Mouse (Mus musculus) gastrocnemius, adult 18-20 months (tissue): ENCODE results near the gene Zbtb12. TPM values are rescaled to one million over a fixed set of nuclear protein-coding genes. Genes with fewer than 3 reads are reported as not detected.
"Not testable (repeated sequence)": the region's sequence is repeated elsewhere in the genome, so short reads cannot be mapped to it uniquely, and the experiment has no call there.

Experiments
- DNase-seq: peaks from one replicate; pipeline ENCODE4 v3.0.0; 2021; ENCODE audit warnings: low spot score
- total RNA-seq, 2 experiments: library from RNA; stranded (reverse); gene quantifications; 2 replicates each; pipeline ENCODE4 v1.2.3; 2021

The Zbtb12 gene
- total RNA-seq, 2 experiments from 2014 or later: 5.9 to 6.9 TPM

- DNase-seq: not testable (repeated sequence)
Measured at GRCm38 (mm10) chr17:34900826-34901225, 21.5 kb downstream of the Zbtb12 start.

- DNase-seq: not testable (repeated sequence)
Measured at GRCm38 (mm10) chr17:34901948-34902347, 22.7 kb downstream of the Zbtb12 start.

GRCm38 (mm10) chr17:34902895-34903294 is 23.6 kb downstream of the Zbtb12 start:
- DNase-seq: no peak

- no peak for DNase-seq
Measured at GRCm38 (mm10) chr17:34910982-34911381, 31.7 kb downstream of the Zbtb12 start.

DNA sequence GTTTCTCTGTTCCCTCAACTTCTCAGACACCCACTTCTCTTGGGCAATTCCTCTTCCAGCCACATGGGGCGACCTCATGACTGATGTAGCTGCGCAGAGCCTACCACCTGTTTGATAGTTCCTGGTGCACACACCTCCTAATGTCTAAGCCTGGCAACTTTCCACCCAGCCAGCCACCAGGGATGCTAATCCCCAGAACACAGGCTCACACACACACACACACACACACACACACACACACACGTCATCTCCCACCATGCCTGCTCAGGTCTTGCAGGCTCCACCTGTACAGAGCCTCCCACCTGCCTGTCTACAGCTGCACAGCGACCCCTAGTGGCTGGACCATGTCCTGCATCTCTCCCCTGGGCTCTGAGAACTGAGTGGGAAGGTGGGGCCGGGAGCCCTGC is 32.7 kb downstream of the Zbtb12 start:
- DNase-seq: peak; percentile 76

GRCm38 (mm10) chr17:34913930-34914665 is 34.8 kb downstream of the Zbtb12 start, which contains the start of gene Slc44a4:
Slc44a4 (plus strand) TSS chr17:34914466.
- DNase-seq: no peak

GRCm38 (mm10) chr17:34915410-34915831 is 36.1 kb downstream of the Zbtb12 start:
- no peak for DNase-seq

GRCm38 (mm10) chr17:34916316-34916715 is 37.0 kb downstream of the Zbtb12 start:
- no peak for DNase-seq

DNA sequence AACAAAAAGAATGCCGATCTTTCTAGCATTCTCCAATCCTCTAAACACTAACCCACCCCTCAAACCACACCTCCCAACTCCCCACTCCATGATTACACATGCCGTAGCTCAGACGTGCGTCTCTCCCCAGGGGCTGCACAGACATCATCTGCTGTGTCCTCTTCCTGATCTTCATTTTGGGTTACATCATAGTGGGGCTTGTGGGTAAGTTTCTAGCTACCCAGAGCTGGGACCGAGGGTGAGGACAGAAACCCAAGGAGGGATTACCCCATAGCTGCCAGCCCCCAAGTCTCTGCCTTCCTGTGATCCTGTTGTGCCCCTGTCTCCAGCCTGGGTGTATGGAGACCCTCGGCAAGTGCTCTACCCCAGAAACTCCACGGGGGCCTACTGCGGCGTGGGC is 37.9 kb downstream of the Zbtb12 start:
- DNase-seq: no peak

DNA sequence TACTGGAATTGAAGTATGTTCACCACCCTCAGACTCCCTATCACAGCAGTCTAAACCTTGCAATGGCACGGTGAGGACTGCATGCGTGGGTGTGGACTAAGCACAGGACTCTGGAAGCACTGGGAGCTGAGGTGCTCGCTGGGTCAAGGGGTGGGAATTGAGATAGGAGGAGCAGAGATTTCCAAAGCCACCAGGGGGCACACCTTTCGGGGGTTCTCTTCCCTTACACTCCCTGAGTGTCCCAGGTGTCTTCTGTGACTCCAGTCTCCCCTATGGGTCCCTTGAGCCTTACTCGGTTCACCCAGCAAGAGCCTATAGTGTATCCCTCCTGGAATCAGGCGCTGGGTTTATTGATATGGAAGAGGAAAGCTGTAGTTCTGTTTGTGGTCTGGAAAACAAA is 43.7 kb downstream of the Zbtb12 start:
- DNase-seq: no peak

GRCm38 (mm10) chr17:34924258-34924657 is 45.0 kb downstream of the Zbtb12 start:
- DNase-seq: no peak

GRCm38 (mm10) chr17:34927306-34928019 is 48.2 kb downstream of the Zbtb12 start:
- no peak for DNase-seq

GRCm38 (mm10) chr17:34928841-34929240 is 49.6 kb downstream of the Zbtb12 start:
- no peak for DNase-seq

GRCm38 (mm10) chr17:34931061-34931734 is 51.9 kb downstream of the Zbtb12 start, which contains the start of gene Neu1:
Neu1 (plus strand) TSS chr17:34931253.
- DNase-seq: peak; percentile 99

DNA sequence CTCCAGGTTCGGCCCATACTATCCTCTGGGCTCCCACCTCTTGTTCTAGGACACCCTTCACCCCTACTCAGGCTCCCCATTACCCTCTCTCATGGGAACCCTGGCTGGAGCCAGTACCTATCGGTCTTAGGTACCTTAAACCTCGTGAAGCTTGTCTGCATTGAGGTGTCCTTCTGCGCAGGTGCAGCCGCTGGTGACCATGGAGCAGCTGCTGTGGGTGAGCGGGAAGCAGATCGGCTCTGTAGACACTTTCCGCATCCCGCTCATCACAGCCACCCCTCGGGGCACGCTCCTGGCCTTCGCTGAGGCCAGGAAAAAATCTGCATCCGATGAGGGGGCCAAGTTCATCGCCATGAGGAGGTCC is 52.4 kb downstream of the Zbtb12 start:
- DNase-seq: no peak

DNA sequence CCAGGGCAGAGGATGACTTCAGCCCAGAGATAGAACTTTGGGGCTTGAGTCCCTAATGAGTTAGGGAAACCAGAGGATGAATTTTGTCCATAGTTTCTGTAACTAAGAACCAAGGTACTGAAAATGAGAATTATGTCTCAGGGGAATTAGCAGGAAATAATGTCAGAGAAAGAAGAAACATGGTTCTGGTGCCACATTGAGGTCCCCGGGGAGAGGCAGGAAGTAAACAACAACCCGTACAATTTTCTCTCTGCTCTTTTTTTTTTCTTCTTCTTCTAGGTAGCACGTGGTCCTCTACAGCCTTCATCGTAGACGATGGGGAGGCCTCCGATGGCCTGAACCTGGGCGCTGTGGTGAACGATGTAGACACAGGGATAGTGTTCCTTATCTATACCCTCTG is 53.0 kb downstream of the Zbtb12 start:
- no peak for DNase-seq

DNA sequence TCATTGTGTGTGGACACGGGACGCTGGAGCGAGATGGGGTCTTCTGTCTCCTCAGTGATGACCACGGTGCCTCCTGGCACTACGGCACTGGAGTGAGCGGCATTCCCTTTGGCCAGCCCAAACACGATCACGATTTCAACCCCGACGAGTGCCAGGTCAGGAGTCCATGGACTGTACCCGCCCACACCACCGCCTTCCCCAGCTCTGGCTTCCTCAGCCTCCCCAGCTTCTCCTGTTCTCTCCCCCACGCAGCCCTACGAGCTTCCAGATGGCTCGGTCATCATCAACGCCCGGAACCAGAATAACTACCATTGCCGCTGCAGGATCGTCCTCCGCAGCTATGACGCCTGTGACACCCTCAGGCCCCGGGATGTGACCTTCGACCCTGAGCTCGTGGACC is 54.7 kb downstream of the Zbtb12 start:
- no peak for DNase-seq

- DNase-seq: no peak
Measured at GRCm38 (mm10) chr17:34934830-34935229, 55.5 kb downstream of the Zbtb12 start.

DNA sequence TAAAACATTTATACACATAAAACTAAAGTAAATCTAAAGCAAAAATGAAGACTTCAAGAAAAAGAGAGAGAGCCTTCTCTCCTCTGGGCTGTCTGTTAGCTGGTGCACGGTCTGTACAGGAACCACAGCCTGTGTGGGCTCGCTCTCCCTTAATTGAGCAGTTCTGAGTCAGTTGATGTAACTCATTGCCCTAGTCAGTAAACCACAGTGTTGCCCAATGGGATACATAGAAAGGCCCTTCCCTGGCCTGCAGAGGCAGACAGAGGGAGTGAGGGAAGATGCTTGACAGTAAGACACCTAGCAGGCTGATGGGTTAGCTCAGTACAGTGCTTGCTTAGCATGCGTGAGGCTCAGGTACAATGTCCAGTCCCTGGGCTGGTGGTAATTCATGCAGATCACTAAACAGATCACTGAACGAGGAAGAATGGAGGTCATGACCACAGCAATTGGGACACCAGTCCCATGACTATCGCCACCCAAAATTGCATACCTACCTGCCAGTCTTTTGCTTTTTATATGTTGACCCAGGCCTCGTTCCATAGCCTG is 58.8 kb downstream of the Zbtb12 start:
- no peak for DNase-seq

DNA sequence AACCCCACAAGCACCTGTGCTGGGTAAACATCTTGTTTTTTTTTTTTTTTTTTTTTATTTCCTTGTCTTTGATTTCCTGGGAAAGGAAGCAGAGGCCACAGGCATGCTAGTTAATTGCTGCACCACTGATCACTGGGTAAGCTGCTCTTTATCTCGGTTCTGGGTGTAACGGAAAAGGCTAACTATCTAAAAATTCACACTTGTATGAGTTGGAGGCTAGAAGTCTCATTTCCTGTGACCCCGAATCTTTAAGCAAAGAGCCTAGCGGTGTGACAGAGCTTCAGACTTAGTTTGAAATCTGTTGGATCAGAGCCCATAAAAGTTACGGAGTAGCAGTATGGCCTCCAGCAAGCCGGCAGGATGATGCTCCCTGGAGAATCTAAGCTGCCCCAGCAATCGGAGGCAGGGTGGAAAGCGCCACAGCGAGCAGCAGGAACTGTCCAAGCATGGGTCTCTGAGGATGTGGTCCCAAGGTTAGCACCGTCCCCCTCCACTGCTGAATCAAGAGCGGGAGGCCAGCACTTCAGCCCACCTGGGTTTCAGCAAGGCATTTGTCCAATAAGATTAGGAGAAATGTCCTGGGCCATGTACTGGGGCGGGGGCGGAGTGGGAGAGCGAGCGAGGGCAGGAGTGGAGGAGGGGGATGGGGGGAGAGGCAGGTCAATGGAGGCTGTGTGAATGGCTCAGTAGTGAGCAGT is 62.2 kb downstream of the Zbtb12 start:
- DNase-seq: no peak

- DNase-seq: no peak
Measured at GRCm38 (mm10) chr17:34943128-34943815, 64.0 kb downstream of the Zbtb12 start.
